Mouse (Mus musculus) ES-E14 (cell line): ENCODE measurements around the gene Chrnd.

ENCODE experiments used
- CHD2 ChIP-seq: IDR thresholded peaks from 2 replicates; pipeline ENCODE4 v1.6.1; 2014; ENCODE audit warnings: mild to moderate bottlenecking, low read depth, low read length, inconsistent platforms
- HCFC1 ChIP-seq: IDR thresholded peaks from 2 replicates; pipeline ENCODE4 v1.6.1; 2012; ENCODE audit warnings: low read length, inconsistent platforms, borderline replicate concordance; ENCODE audit not compliant: insufficient read depth
- MAFK ChIP-seq: IDR thresholded peaks from 2 replicates; pipeline ENCODE4 v1.6.1; 2014; ENCODE audit warnings: mild to moderate bottlenecking, low read depth, low read length, inconsistent platforms; ENCODE audit not compliant: insufficient read depth
- ZC3H11A ChIP-seq: IDR thresholded peaks from 2 replicates; pipeline ENCODE4 v1.6.1; 2012; ENCODE audit warnings: low read depth, mild to moderate bottlenecking, inconsistent platforms, low read length, borderline replicate concordance
- ZNF384 ChIP-seq: IDR thresholded peaks from 2 replicates; pipeline ENCODE4 v1.6.1; 2012; ENCODE audit warnings: low read depth, low read length, inconsistent platforms

DNA sequence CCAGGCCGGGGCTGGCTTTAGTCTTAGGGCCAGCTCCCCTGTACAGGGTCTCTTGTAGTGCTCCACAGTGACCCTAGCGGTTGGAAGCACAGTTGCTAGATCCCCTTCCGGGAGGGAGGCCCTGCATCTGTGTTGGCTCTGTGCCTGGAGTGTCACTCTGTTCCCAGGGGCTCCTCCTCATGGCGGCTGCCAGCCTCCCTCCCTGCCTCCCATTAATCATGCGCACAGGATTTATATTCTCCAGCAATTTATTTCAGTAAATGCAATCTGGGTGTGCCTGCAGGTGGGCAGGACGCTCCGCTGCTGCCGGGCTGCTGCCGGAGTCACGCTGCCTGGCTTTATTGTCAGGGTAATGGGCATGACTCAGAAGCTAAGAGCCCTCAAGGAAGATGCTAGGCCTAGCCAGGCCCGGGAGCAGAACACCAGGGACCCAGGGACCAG, 14.5 kb upstream of the Chrnd start:
- TF ChIP-seq MAFK (no peak), ZNF384 (no peak), HCFC1 (no peak), CHD2 (no peak), ZC3H11A (no peak)
